Mouse (Mus musculus): ENCODE measurements around the gene Sox8. TPM values are rescaled to one million over a fixed set of nuclear protein-coding genes. Genes with fewer than 3 reads are reported as not detected.

The Sox8 gene
- total RNA-seq, 2 experiments from 2014 or later, result 78.2 to 81.1 TPM

DNA sequence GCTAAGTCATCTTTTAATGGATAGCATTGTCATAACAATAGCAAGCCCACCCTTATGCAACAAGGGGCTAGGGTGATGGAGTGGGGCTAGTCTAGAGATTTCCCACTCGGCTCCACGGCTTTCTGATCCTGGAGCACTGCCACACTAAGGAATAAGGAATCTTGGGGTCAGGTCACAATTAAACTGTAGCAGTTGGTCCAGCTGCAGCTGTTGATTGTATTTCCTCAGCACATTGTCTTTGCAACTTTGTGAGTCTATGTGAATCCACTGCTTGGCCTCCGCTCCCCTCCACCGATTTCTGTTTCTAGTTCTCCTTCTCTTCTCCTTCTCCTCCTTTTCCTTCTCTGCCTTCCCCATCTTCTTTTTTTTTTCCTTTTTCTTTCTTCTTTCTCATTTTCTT is 12.6 kb upstream of the Sox8 start:
- no peak for DNase-seq (ENCODE audit: low spot score in 2 of 2)

DNA sequence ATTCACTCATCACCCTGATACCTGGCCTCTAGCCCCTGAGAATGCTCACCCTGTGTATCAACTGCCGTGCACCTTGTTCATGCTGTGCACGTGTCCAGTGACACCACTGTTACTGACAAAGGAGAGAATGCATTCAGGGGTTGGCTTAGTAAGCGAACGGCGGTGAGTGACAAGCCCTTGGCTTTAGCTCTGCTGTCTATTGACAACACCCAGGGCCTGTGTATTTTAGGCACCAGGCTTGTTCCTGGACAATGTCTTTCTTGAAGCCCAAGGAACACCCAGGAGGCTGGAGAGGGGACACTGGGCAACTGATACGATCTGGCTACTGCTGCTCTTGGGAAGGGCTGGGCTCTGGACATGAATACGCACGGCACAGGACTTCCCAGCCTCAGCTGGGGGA is 11.6 kb upstream of the Sox8 start:
- DNase-seq (ENCODE audit: low spot score in 2 of 2), result no peak

GRCm38 (mm10) chr17:25579332-25580047 is 9.0 kb upstream of the Sox8 start:
- no peak for DNase-seq (ENCODE audit: low spot score in 2 of 2)

- DNase-seq (ENCODE audit: low spot score in 2 of 2), result peak; percentile 91 to 96
Observed at GRCm38 (mm10) chr17:25578920-25579319, 8.4 kb upstream of the Sox8 start, which contains the start of gene Lmf1. Gene Lmf1, plus strand, starts transcription at chr17:25579085.

- DNase-seq (ENCODE audit: low spot score in 2 of 2), result no peak
Observed at GRCm38 (mm10) chr17:25577702-25578101, 7.2 kb upstream of the Sox8 start.

DNA sequence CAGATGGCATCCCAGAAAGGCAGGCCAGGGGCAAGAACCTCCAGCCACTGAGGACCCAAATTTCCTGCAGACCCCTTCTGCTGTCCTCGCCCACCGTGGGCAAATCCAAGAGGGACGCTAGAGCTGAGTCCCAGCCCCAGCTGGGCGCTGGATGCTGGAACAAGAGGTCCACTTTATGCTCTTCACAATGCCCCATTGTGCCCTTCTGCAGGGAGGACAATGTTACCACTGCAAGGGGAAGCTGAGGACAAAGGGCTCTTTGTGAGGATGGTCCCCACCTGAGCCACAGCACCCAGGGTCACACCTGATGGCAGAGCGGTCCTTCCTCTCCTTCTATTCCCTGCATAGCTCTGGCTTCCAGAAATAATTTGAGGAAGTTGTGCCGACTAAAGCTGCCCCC is 6.8 kb upstream of the Sox8 start:
- no peak for DNase-seq (ENCODE audit: low spot score in 2 of 2)

DNA sequence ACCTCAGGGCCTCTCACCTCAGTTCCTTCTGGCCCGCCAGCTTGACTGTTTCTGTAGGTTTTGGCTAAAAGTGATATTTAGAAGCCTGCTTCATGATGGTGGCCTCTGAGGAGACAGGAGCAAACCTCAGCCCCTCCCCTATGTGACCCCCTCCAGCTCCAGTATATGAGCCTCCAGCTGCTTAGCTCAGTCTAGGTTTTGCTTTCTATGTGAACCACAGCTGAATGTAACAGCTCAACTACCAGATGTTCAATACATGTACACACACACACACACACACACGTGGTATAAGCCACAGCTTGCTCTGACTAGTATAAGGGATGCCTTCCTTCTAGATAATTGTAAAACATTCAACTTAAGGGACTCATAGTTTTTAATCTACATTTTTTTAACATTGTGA is 5.5 kb upstream of the Sox8 start:
- no peak for DNase-seq (ENCODE audit: low spot score in 2 of 2)

DNA sequence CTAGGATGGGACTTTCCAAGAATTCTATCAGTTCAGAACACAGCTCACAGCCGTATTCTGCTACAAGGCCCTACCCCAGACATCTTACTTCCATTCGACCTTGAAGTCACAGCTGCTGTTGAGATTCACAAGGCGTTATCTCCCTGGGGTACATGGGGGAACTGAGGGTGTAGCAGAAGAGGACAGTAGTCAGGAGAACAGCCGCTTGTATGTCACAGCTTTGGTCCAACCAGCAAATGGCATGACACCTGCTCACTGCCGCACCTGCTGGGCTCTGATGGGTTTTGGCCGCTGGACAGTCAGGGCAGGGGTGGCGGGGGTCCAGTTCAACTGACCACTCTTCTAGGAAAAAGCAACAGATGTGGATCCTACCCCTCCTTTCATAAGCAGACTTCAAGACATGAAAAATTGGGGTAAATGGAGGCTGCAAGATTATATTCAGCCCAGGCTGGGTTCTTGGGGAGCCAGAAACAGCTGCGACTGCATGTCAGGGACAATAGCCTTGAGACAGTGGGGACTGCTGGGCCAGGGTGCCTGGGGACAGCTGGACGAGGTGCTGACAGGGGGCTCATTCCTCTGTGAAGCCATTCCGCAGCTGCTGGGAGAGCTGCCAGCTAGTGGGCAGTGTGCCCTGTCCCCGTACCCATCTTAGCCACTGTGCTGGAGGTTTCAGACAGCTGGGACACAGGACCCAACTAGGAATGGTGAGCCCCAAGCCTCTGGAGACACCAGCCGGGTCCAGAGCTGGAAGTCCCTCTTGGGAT is 4.9 kb upstream of the Sox8 start:
- DNase-seq (ENCODE audit: low spot score in 2 of 2), result peak in 1 of 2 experiments; percentile 40

- DNase-seq (ENCODE audit: low spot score in 2 of 2), result no peak
Observed at GRCm38 (mm10) chr17:25571453-25571820, 951 bp upstream of the Sox8 start.

DNA sequence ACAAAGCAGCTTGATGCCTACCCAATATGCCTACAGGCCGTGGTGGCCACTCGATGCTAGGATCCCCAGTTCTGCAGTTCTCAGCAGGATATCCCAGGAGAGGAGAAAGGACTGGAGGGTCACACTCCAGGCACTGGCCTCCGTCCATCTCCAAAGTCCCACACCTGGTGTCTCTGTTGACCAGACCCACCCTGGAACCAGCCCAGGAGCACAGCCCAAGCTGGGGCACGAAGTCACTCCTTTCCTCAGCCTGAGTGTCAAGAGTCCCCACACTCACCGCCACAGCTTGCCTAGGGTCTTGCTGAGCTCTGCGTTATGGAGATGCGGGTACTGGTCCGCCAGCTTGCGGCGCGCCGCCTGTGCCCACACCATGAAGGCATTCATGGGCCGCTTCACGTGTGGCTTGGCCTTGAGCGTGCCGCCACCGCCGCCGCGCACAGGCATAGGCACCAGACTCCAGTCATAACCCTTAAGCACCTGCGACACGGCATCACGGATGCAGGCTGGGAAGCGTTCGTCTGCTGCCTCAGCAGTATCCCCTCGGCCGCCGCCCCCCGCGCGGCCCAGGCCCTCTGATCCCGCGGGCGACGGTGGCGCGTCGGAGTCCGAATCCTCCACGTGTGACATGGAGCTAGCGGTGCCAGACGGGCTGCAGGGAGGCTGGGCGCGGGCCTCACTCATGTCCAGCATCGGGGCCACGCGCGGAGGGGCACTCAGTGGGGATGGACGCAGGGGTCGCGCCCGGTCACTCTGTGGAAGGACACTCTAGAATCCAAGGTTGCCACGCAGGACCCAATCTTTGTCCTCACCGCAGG is 446 bp downstream of the Sox8 start:
- no peak for DNase-seq (ENCODE audit: low spot score in 2 of 2)

- DNase-seq (ENCODE audit: low spot score in 2 of 2), result no peak
Observed at GRCm38 (mm10) chr17:25568880-25569279, 1.6 kb downstream of the Sox8 start.

DNA sequence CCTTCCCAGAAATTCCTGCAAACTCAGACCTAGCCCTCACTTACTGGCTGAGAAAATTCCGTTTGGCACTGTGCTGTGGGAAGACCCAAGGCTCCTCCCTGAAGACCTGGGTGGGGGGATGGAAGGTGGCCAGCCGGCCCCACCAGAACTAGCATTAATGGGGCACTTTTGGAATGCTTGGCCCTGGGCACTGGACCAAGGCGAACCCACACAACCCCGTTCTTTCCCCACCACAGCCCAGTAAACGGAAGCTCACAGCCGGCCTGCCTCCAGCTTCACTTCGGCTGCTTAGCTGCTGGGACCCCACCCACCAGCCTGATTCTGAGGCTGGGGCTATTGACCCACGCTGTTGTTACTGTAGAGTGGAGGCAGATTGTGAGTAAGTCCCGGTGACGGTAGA is 2.3 kb downstream of the Sox8 start:
- DNase-seq (ENCODE audit: low spot score in 2 of 2), result peak; percentile 62 to 65

- DNase-seq (ENCODE audit: low spot score in 2 of 2), result peak; percentile 81
Observed at GRCm38 (mm10) chr17:25567745-25568144, 2.7 kb downstream of the Sox8 start.

DNA sequence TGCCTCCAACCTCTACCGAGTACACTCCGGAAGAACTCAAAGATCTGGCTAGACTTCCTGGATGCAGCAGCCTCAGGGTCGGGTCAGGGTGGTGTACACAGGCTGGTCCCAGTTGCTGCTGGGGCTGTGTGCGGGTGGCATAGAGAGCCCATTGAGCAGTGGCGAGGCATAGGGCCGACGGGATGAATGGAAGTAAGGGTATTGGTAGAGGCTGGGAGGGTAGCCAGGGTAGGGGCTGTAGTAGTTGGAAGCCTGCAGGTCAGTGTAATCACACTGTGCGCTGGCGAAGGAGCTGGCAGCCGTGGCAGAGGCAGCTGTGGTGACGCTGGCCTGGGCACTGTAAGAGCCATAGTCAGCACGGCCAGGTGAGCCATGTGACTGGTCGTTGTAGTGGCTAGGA is 3.2 kb downstream of the Sox8 start:
- DNase-seq (ENCODE audit: low spot score in 2 of 2), result peak in 1 of 2 experiments; percentile 40

DNA sequence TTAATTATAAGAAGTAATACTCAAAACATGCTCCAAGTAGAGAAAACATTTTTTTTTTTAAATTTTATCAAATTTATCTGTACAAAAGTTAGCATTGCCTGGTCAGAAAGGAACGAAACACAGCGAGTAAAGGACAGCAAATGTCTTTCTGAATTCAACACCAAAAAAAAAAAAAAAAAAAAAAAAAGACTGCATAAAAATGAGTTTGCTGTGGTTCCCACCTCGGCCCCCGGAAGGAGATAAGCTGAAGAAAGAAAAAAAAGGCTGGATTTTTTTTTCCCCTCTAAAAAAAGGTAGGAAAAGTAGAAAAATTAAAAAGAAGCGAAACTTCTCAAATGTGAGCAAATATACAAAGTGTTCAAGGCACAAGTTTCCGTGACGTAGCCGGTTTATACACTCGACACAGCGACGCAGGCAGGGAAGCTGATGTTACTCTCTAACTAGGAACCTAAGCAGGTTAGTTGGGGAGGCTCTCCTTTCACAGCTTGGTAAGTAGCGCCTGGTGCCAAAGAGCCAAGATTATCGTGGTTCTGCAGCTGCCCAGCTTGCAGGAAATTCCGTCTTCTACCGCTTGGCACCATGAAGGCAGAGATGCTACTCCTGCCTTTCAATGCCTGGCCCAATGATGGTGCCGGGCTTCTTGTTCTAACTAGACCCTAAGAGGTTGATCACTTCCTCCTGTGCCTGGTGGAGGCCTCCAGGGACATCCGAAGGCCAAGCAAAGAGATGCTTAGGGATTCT is 4.5 kb downstream of the Sox8 start:
- DNase-seq (ENCODE audit: low spot score in 2 of 2), result no peak

DNA sequence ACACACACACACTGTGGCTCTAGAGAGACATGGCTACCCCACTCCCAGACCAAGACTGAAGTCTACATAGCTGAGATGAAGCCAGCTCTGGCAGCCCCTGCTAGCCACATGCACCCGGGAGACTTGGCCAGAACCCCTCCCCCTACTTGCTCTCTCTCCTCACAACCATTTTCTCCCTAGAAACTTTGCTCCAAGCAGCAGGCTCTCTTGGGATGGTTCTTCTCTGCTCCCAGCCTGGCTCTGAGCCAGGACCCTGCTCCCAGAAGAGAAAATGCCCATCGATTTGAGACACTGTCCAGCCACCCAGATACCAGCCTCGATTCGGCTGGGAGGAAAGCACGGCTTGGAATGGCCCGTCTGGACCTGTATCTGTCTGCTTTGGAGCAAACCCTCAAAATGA is 5.2 kb downstream of the Sox8 start:
- peak; percentile 49 to 67 for DNase-seq (ENCODE audit: low spot score in 2 of 2)

DNA sequence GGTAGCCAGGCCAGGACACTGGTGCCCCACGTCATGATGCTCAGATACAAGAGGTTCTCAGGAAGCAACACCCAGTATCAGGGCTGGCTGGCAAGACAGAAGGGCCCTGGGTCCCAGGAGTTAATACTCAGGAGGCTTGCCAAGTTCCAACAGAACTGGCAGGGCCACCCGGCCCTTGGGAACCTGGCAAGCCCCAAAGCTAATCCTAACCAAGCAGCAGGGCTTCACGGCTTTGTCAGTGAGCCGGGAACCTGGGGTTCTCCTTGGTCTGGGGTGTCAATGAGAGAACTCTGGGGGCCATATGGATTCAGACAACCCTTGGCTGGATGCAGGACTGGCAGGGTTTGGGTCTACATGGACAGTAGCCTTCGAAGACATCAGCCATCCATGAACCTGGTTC is 6.0 kb downstream of the Sox8 start:
- peak; percentile 32 to 84 for DNase-seq (ENCODE audit: low spot score in 2 of 2)

DNA sequence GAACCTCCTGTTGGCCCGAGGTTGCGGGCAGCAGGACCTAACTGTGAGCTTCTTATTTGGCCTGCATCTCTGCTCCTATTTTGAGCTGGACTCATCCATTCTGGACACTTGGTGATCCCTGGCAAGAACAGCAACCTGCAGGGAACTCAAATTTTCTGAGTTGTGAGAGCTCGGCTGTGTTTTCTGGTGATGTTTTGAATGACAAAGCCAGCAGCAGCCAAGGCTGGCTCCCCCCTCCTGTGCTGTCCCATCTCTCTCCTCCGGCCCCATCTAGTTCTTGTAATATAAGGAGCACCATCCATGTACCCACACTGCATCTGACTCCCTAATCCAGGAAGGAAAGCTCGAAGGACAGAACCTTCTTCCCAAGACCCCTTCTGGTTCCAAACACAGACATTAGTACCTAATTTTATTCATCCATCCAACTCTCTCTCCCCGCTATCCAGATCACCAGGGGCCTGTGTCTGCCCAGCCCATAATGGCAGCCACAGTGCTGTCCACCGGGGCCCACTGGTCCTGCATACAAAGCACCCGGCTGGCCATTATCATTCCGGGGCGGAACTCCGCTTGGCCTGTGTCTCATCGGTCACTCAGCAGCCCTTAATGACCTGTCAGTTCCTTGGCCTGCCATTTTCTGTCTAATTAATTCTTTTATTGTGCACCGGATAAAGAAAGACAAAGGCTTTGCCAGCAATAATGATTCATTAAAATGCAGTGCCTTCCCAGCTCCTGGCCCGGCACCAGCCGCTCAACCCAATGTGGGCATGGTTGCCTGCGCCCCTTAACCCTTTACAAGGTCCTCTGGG is 9.1 kb downstream of the Sox8 start:
- peak; percentile 60 to 87 for DNase-seq (ENCODE audit: low spot score in 2 of 2)

DNA sequence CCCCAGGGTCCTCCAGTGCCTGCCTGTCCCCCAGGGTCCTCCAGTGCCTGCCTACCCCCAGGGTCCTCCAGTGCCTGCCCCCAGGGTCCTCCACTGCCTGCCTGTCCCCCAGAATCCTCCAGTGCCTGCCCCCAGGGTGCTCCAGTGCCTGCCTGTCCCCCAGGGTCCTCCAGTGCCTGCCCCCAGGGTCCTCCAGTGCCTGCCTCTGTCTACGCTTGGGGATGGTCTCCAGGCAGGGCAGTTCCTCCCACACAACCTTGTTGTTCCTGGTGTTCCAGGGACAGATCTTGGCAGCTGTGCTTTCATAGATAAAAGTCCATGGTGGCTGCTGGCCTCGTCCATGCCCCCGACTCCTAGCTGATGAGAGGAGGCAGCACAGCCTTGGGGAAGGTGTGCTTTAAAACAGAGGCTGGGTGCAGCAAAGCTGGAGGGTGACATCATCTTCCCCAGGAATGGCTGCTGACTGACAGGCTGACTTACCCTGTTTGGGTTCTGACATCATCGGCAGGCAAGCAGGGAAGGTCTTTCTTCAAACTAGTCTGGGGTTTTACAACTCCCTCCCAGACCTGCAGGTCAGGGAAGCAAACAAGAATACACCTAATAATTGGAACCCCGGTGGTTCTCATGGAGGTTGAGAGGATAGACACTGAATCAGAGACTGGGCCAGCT is 9.8 kb downstream of the Sox8 start:
- no peak for DNase-seq (ENCODE audit: low spot score in 2 of 2)

GRCm38 (mm10) chr17:25559634-25560033 is 10.9 kb downstream of the Sox8 start:
- DNase-seq (ENCODE audit: low spot score in 2 of 2), result no peak

Measured in layer of hippocampus, postnatal 14 days (tissue).